Mouse (Mus musculus): ENCODE data around the gene Pard6b.

Pard6b gene

DNA sequence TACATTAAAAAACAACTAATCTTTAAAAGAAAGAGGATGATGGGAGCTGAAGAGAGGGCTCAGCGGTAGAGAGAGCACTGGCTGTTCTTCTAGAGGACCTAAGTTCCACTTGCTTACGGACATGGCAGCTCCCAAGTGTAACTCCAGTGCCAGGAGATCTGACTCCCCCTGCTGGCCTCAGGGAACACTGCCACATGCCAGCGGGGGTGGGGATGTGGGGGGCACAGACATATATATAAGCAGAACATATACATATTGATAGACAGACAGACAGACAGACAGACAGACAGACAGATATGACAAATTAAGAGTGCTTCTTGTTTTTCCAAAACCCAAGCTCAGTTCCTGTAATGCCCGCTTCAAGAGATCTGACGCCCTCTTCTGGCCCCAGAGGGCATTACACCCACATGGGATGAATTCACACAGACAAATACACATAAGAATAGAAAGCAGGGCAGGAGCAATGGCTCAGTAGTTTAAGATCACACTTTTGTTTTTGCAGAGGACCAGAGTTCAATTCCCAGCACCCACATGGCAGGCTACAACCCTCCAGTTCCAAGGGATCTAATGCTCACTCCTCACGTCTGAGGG is 21.5 kb upstream of the Pard6b start:
- DNase-seq (ENCODE audit: low spot score), result no peak

DNA sequence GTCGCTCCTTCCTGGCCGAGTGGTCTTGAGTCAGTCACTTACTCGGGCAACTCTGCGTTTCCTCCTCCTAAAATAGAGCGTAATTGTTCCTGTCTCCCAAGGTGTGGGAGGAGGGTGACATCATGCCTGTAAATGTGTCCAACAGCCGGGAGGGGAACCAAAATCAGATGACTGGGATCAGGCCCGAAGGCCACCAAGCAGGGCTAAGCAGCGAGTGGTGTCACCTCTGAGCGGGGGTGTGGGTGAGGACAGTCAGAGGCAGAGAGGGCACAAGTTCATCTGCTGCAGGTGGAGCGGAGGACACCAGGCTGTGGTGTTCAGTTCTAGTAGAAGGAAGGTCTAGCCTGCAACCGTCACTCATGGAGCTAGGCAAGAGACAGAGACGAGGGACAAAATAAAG is 17.1 kb upstream of the Pard6b start:
- no peak for DNase-seq (ENCODE audit: low spot score)

DNA sequence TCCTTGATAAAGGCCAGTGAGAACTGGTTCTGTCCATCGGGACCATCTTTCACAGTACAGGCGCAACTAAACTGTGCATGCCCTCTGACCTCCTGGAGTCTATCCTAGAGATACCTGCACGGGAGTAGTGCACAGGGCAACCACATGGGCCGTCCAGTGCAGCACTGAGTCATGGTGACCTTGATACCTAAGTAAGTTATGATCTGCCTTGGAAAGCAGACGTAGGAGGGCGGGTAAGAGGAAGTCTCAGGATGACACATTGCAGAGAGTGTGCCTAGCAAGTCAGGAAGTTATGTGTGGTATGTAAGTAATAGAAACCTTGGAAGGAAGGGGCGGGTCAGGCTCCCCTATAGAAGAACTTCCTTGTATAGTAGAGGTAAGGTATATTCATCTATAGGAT is 15.3 kb upstream of the Pard6b start:
- no peak for DNase-seq (ENCODE audit: low spot score)

DNA sequence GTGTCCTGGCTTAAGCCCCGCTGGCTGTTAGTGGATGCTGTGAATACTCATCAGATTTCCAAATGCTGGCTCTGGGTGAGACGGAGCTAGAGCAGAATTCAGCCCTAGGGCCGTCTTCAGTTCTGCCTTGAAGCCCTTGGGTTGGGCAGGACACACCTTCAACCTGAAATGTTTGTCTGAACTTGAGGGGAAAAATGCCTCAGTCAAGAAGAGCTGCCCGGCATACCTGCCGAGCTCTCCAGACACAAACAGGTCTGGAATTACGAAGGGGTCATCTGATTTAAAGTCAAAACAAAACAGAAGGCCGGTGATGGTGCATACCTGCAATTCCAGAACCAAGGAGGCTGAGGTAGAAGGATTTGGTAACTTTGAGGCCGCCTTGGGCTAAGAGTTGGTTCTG is 14.0 kb upstream of the Pard6b start:
- DNase-seq (ENCODE audit: low spot score), result no peak

DNA sequence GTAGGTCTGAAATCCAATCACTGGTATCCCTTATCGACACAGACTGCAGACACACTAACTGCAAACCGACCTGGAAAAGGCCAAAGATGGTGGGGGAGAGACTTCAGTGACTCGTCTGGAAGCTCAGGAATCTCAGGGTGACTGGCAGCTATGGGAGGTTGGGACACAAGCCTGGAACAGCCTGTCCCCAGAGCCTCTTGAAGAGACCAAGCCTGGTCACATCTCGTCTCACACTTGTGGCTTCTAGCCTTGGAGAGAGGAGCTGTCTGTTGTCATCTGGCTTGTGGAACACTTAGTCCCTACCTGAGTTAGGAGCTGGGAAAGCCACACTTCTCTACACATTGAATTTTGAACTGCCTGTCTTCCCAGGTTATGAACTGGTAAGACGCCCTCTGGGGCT is 10.4 kb upstream of the Pard6b start:
- DNase-seq (ENCODE audit: low spot score), result no peak

DNA sequence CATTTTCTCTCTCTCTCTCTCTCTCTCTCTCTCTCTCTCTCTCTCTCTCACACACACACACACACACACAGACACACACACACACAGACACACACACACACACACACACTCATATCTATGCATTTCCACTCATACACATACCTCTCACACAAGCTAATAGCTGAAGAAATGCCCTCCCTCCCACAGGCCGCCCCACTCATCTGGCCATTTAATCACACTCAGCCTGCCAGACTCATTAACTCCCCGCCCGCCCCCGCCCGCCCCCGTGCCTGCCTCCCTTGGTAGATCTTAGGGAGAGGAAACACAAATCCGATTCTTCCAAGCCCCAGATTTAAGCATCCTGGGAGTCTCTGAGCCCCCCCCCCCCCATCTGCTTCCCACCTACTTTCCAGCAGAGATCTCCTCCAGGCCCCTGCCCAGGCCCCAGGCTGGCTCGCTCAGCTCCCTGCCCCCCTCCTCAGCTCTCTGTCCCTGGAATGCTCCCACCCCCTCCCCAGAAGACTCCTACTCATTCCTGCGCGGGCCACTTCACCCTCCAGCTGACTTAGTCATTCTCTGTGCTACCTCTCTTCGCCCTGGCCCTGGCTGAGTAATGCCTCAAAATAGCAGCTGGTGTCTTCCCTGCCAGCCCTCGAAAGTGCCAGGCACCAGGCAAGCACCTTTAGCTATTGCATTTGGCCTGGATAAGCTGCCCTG is 8.2 kb upstream of the Pard6b start:
- no peak for DNase-seq (ENCODE audit: low spot score)

DNA sequence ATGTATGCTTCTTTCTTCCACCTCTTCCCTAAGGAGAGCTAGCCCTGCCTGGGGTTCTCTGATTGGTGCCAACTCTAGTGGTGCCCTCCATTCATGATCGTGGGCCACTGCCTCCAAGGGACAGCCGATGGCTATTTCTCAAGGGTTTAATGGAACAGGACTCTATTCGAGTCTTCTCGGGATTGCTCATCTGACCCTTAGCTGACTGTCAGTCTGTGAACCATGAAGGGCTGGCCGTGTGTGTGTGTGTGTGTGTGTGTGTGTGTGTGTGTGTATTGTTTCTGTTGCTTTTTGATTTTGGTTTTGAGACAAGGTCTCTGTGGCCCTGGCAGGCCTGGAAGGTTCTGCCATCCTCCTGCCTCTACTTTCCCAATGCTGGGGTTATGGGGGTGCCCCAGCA is 7.1 kb upstream of the Pard6b start:
- DNase-seq (ENCODE audit: low spot score), result no peak

DNA sequence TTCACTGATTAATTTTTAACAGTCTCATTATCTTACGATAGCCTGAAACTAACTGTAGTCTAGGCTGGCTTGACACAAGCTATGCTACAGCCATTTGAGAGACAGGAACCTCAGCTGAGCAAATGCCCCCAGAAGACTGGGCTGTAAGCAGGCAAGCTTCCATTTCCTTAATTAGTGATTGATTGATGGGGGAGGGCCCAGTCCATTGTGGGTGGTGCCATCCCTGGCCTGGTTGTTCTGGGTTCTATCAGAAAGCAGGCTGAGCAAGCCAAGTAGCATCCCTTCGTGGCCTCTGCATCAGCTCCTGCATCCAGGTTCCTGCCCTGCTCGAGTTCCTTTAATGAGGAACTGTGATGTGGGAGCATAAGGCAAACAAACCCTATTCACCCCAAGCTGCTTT is 6.3 kb upstream of the Pard6b start:
- DNase-seq (ENCODE audit: low spot score), result no peak

DNA sequence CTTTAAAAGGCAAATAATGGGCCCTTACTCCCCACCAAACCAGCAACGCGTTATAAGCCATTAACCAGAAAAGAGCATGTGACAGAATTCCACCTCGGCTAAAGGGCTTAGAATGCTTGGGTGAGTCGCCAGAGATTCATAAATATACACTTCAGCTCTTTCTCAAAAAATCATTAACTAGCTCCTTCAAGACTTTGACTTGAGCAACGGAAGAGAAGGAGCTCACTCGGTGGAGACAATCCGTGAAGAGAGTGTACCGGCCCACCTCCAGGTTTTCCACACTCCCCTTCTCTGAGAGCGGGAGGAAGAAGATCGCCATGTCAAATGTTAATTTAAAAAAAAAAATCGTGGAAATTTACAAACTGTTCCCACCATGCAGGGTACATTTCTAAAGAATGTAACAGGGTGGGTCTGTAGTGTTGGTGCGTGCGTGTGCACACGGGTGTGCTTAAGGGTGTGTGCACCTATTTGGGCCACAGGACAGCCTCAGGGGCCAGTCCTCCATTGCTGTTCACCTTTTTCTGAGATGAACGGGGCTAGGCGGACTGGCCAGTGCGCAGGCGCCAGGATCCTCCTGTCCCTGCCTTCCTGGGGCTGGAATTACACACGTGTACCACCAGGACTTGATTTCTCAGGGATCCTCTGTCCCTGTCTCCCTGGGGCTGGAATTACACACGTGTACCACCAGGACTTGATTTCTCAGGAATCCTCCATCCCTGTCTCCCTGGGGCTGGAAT is 3.8 kb upstream of the Pard6b start:
- no peak for DNase-seq (ENCODE audit: low spot score)

DNA sequence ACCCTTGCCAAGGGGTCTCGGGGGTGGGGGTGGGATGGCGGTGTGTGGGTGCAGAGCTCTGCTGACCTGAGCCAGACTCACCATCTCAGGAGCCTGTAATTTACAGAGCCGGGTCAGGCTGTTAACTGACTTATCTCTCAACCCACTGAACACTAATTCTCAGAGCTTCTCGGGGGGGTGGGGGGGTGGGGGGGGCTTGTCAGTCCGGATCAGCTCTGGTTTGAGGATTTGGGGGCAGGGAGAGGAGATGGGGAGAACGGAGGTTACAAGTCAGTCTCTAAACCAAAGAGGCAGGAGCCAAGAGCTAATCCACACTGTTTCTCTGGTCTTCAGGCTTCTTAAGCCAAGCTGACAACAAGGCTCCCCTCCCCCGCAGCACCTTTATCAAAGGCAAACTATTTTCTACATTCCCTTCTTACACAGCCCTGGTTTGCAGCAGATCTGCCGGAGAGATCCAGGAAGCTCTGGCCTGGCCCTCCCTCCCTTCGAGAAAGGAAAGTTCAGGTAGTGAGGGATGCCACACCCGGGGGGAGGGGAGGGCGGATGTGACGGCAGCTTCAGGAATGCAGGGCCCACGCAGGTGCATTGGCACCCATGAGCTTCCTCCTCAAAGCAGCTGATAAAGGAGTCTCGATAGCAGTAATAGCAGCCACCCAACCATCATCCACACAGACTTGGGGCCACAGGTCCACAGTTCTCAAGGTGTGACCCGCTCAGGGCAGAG is 2.5 kb upstream of the Pard6b start:
- no peak for DNase-seq (ENCODE audit: low spot score)

DNA sequence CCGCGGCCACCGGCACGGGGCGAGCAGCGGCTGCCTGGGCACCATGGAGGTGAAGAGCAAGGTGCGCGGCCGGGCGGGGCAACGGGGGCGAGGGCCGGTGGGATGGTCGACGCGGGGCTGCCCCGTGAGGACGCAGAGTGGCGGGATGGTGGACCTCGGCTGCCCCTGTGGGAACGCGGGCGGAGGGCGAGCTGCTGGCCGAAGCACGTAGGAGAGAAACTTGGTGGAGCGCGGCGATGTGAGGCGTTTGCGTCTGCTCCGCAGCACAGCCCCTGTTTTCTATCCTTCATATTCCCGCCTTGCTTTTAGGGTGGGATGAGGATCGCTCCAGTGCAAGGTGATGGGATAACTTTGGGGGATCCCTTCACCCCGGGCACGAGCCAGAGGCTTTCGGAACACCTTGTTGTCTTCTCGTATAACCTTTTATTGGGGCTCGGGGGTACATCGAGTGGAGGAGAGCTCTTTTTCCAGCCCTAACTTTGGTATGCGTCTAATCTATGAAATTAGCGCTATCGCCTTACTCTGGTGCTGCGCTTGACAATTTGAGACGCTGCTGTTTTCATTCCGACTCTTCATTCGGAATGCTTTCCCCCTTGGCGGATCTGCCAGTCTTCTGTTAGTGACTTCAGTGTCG is 612 bp downstream of the Pard6b start:
- DNase-seq (ENCODE audit: low spot score), result no peak

DNA sequence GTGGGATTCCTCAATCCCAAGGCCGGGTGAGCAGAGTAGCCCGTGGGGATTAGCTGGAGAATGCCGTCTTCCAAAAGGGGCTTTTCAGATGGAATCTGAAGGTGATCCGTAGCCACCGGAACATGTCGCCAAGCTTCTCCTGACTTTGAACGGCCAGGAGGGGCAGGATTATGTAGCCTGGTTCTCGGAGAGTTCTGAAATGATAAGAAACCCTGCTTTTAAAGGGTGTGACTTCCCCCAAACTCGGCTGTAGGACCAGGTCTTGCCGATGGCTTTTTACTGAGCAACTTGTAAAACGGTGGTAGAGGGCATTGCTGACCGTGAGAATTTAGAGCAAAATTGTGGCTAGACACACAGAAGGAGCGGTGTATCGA is 1.1 kb downstream of the Pard6b start:
- no peak for DNase-seq (ENCODE audit: low spot score)

DNA sequence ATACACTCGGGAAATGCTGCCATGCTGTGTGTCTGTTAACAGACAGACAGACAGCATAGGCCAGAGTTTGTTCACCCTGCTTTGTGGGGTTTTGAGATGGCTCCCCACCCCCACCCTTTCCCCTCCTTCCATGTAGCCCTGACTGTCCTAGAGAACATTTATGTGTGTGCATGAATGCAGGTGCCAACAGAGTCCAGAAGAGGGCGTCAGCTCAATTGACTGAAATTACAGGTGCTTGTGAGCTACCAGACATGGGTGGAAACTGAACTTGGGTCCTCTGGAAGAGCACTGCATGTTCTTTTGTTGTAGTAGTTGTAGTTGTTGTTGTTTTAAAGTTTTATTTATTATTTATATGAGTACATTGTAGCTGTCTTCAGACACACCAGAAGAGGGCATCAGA is 2.8 kb downstream of the Pard6b start:
- DNase-seq (ENCODE audit: low spot score), result no peak

DNA sequence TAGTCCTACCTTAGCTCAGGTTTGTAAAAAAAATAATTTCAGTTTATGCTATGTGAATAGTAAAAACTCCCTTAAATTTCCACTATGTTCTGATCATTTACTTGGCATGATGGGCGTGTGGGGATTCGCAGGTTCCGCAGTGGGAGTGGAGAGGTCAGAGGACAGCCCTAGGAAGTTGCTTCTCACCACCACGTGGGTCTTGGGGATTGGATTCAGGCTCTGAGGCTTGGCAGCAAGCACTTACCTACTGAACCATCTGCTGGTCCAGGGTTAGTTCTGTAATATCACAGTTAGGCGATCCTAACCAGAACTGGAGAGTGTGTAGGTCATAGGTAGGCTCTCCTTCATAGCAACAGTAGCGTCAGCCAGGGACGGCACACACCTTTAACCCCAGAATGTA is 3.4 kb downstream of the Pard6b start:
- DNase-seq (ENCODE audit: low spot score), result no peak

DNA sequence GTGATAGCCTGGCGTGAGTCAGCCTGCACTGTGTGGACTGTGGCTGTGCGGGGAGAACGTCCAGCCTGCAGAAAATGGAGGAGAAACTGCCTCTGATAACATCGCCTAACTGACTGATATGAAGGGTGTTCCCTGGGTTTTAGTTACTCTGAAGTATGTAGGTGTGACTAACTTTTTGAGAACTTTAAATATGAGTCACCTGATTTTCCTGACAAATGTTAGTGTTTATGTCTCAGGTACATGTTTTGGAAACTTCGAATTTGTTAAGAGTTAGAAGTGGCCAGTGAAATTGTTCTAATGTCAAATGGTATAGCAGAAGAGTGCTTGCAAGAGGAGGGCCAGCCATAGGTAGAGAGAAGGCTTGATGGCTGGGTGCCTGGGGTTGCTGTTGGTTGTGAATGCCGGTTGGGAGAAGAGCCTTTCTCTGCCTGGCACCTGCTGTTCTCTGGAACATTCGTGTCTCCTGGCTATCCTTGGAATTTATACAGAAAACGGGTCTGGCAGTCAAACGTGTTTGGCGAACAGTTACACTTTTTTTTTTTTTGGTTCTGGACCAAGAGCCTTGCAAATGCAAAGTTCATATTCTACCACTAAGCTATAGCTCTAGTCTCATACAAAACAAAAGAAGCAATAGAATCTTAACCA is 4.9 kb downstream of the Pard6b start:
- DNase-seq (ENCODE audit: low spot score), result no peak

DNA sequence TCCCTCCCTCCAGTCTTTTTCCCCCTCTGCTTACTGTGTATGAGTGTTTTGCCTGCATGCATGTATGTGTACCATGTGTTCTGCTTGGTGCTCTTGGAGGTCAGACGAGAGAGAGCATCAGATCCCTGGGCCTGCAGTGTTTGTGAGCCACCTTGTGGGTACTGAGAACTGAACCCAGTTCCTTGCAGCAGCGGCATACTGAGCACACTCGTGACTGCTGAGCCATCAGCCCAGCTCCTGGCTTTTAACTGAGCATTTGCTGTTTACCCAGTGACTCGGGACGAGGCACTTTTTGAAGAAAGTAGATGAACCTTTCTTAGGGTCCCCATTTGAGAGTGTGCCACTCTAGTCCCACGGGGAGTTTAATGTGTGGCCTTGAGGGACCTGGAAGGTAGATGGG is 5.5 kb downstream of the Pard6b start:
- no peak for DNase-seq (ENCODE audit: low spot score)

DNA sequence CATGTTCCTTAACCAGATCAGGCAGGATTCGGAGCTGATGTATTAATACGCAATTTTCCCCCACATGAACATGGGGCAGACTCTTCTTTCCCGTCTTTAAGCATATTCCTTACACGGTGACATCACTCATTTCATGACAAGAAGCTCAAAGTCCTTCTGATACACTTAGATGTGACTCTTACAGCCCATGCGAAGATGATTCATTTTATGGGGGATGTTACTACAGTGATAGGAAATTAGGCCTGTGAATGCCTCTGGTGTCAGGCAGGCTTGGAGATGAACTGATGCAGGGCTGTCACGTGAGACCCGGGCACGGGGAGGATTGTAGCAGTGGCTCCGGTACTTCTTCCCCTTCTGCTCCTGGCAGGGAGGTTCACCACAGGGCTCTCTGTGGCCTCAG is 6.0 kb downstream of the Pard6b start:
- DNase-seq (ENCODE audit: low spot score), result no peak

DNA sequence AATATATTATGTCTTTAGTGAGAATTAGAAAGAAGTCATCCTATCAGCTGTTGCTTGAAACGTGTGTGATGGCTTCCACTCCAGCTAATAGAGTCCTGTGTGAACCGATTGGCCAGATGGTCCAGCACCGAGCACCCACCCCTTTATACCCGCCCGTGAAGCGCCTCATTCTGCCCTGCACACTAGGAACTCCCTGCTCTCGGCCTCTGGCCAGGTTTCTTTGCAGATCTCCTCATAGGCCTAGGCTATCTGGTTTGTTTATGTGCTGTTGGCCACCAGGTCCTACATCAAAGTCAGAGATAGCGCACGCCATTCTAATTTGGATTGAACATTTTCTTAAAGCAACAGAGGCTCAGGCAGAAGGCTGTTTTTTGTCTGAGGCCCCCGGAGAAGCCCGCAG is 10.8 kb downstream of the Pard6b start:
- no peak for DNase-seq (ENCODE audit: low spot score)

DNA sequence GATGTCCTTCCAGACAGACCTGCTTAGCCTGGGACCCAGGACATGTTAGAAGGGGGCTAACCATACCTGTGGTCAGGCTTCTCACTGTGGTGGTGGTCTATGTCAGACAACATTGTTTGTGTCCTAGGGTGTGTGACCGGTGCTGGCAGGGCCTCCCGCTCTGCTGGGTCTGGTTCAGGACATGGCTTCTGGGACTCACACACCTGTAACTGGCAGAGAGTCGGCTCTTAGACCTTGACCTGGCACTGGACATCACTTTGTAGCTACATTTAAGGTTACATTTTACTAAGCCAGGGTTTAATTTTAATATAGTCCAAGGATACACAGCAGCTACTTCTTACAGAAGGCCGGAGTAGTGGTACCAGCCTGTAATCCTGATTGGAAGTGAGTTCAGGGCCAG is 12.3 kb downstream of the Pard6b start:
- DNase-seq (ENCODE audit: low spot score), result no peak

DNA sequence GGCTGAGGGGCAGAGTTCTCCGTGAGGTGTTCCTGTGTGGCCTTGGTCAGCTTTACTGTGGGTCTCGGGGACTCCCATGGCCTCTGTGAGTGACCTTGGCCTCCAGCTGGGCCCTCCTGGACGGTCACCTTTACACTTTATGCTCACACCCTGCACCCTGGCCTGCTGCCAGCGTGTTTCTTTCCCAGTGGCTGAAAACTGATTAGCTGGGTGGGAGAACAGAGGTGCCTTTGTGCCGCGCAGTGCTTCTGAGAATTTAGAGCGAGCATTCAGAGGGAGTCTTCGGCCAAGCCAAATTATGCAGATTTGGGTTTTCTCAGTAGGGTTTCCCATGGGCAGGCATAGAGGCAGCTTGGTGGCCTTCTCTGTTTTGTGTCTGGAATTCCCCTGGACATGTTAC is 14.3 kb downstream of the Pard6b start:
- no peak for DNase-seq (ENCODE audit: low spot score)

DNA sequence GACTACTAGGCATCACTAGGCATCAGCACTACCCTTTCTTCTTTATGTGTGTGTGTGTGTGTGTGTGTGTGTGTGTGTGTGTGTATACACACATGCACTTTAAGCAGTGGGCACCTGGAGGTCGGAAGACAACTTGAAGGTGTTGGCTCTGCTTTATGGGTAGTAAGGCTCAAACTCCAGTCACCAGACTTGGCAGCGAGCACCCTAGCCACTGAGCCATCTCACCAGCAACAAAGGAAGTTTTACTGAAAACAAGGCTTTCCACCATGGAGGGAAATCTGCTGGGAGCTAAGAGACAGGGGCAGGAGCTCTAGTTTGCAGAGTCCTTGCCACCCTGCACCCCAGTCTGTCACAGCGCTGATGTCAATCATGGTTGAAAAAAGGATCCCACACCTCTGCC is 15.7 kb downstream of the Pard6b start:
- no peak for DNase-seq (ENCODE audit: low spot score)

DNA sequence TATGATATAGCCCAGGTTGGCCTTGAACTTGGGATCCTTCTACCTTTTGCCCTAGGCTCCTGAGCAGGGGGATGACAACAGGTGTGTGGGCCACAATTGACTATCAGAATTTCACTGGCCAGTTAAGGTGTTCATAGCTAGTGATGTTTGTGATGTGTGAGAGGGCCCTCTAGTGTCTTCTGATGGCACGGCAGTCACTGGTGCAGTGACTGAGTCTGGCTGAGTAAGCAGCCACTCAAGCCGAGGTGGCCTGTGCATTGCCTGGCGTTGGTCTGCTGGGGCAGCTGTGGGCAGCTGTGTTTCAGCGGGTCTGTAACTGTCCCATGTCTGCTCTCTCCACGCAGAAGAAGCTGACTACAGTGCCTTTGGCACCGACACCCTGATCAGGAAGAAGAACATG is 17.2 kb downstream of the Pard6b start:
- no peak for DNase-seq (ENCODE audit: low spot score)

All from left cerebral cortex, adult 11 months (tissue).